Mouse (Mus musculus) stomach, postnatal 0 days (tissue): ENCODE measurements around the gene Grtp1. TPM values are rescaled to one million over a fixed set of nuclear protein-coding genes. Genes with fewer than 3 reads are reported as not detected.

Experiments used
- ATAC-seq: fragments of 200-750 bp; cut with Nextera tagmentation; 2 replicates; pipeline ENCODE4 v1.8.0; 2017; ENCODE audit not compliant: low FRiP score, low TSS enrichment
- DNase-seq: peaks from one replicate; pipeline ENCODE4 v3.0.0-alpha.2; 2016; ENCODE audit warnings: low spot score
- H3K27ac ChIP-seq: fragments of 300-500 bp; sonication (generic); replicated peaks from 2 replicates; pipeline ENCODE4 v1.5.1; 2014; ENCODE audit warnings: mild to moderate bottlenecking, control low read depth
- H3K27me3 ChIP-seq: fragments of 300-500 bp; sonication (generic); 2 replicates; pipeline ENCODE4 v1.6.1; 2014; ENCODE audit warnings: low read length; ENCODE audit not compliant: control insufficient read depth, insufficient read depth
- H3K36me3 ChIP-seq: fragments of 300-500 bp; sonication (generic); 2 replicates; pipeline ENCODE4 v1.6.1; 2014; ENCODE audit warnings: low read length, mixed read lengths; ENCODE audit not compliant: control insufficient read depth, insufficient read depth
- H3K4me1 ChIP-seq: fragments of 300-500 bp; sonication (generic); replicated peaks from 2 replicates; pipeline ENCODE4 v1.6.1; 2014; ENCODE audit warnings: antibody characterized with exemption; ENCODE audit not compliant: control insufficient read depth, insufficient read depth
- H3K4me2 ChIP-seq: fragments of 300-500 bp; sonication (generic); replicated peaks from 2 replicates; pipeline ENCODE4 v1.6.1; 2014; ENCODE audit warnings: low read depth, mild to moderate bottlenecking, control low read depth, moderate library complexity
- H3K4me3 ChIP-seq: fragments of 300-500 bp; sonication (generic); 2 replicates; pipeline ENCODE4 v1.5.1; 2014; ENCODE audit warnings: low read depth, low read length, control low read depth
- H3K9ac ChIP-seq: fragments of 300-500 bp; sonication (generic); 2 replicates; pipeline ENCODE4 v1.6.1; 2014; ENCODE audit warnings: mild to moderate bottlenecking, low read length, control low read depth, mixed read lengths
- H3K9me3 ChIP-seq: fragments of 300-500 bp; sonication (generic); 2 replicates; pipeline ENCODE4 v1.6.1; 2016; ENCODE audit warnings: low read length; ENCODE audit not compliant: control insufficient read depth
- CTCF ChIP-seq: IDR thresholded peaks from 2 replicates; pipeline ENCODE4 v1.5.1; 2016; ENCODE audit warnings: antibody characterized with exemption, low read depth, mild to moderate bottlenecking, moderate library complexity
- EP300 ChIP-seq: optimal IDR thresholded peaks from 2 replicates; pipeline ENCODE3; 2016; ENCODE audit warnings: antibody characterized with exemption
- WGBS: fragments of 180-500 bp; shearing (Covaris S2); extraction: QIAGEN DNeasy Blood & Tissue Kit; methylation state at CpG from one replicate; pipeline ENCODE4 v1.1.7; 2014; 5-methylcytosine and 5-hydroxymethylcytosine counted together
- polyA plus RNA-seq: library from polyadenylated mRNA; unstranded; fragments of >200 nt; fragmentation: Nextera tagmentation; extraction: Ambion mirVana; gene quantifications from 2 replicates; pipeline ENCODE4 v1.2.1, GENCODE M21; 2015

The Grtp1 gene
- polyA plus RNA-seq, 1 experiment from 2014 or later = 31.8 TPM

DNA sequence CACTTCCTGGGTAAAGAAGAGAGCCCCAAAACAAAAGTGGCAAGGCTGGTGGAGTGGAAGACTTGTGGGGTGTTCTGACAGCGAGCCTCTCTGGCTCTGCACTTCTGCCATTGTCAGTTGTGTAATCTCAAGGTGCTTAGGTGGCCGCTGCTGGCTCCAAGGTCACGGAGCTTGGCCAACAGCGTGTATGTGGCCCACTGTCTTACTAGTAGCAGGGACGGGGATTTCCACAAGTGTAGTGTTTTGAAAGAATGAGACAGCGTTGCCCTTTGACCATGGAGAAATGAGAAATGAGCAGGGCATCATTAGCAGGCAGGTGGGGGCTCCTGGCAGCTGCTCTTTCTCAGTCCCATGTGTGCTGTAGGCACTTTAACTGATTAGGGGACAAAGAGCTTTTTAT, 38.3 kb downstream of the Grtp1 start:
- DNase-seq (no peak), ATAC-seq (no peak)
- Histone ChIP-seq H3K27me3 (no peaks in the 10 kb centered on the region), H3K4me2 (no peak overlapping the region), H3K27ac (no peak overlapping the region), H3K4me1 (peaks cover 4% of the 10 kb centered on the region), H3K36me3 (peaks cover 4% of the 10 kb centered on the region), H3K9me3 (no peaks in the 10 kb centered on the region), H3K9ac (no peak overlapping the region), H3K4me3 (no peak overlapping the region)
- no peak for TF ChIP-seq CTCF
- no peak for TF ChIP-seq EP300
- WGBS = 75% methylated on average over 6 of the region's 6 CpGs

DNA sequence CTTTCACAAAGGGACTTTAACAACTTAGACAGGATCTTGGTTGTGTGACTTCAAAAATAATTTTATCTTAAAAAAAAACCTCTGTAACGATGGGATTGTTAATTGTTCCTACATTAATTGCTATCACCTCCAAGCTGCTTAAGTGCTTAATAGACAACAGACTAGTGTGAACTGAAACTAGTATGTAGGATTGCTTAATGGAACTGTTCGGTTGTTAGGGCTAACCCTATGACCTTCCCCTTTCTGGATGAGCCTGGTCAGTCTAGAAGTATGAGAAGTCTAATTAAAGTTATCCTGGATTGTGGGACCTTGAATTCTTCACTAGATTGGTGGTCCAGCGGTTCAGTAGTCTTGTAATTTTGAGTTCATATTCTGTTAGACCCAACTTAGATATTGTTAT, 39.7 kb downstream of the Grtp1 start:
- 0 out of 2 replicates have a peak overlapping the region, but pooled peaks have one; percentile 75 for H3K4me2 ChIP-seq
- TF ChIP-seq EP300 = no peak
- no peak for TF ChIP-seq CTCF
- no peak for DNase-seq
- no peak overlapping the region for H3K27ac ChIP-seq
- H3K36me3 ChIP-seq = no peaks in the 10 kb centered on the region
- WGBS = 69% methylated on average over 3 of the region's 3 CpGs
- no peaks in the 10 kb centered on the region for H3K9me3 ChIP-seq
- H3K27me3 ChIP-seq = no peaks in the 10 kb centered on the region
- peaks cover 4% of the 10 kb centered on the region for H3K4me1 ChIP-seq
- no peak overlapping the region for H3K4me3 ChIP-seq
- no peak for ATAC-seq
- H3K9ac ChIP-seq = peak overlapping the region; percentile 99; the same call in 1 of the 2 replicates

DNA sequence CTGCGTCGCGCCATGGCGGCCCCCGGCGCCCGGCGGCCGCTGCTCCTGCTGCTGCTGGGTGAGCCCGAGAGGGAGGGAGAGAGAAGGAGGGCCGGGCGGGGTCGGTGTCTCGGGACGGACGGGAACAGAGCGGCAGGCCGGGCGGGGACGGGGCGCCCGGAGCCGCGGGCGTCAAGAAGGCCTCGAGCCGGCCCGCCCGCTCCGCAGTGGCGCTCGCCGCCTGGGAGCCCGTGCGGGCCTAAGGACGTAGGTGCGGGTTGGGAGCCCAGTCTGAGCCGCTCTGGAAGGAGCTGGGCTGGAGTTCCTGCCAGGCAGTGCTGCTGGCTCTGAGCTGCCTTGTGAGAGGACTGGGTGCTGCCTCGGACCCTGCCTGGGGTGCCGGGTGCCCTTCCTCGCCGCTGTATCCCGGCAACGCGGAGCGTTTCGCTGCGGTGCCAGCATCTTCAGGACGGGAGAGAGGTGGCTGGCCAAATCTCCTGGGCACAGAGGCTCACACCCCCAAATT, 41.0 kb downstream of the Grtp1 start:
- ATAC-seq = peak; percentile 69
- Histone ChIP-seq H3K27ac (peak overlapping the region; percentile 88), H3K4me1 (peaks cover 4% of the 10 kb centered on the region), H3K36me3 (no peaks in the 10 kb centered on the region), H3K4me2 (peak overlapping the region; percentile 75), H3K9me3 (no peaks in the 10 kb centered on the region), H3K4me3 (peak overlapping the region; percentile 97), H3K27me3 (no peaks in the 10 kb centered on the region), H3K9ac (peak overlapping the region; percentile 99)
- under 1% methylated on average over 39 of the region's 49 CpGs for WGBS
- DNase-seq = no peak
- no peak for TF ChIP-seq EP300
- TF ChIP-seq CTCF = no peak

DNA sequence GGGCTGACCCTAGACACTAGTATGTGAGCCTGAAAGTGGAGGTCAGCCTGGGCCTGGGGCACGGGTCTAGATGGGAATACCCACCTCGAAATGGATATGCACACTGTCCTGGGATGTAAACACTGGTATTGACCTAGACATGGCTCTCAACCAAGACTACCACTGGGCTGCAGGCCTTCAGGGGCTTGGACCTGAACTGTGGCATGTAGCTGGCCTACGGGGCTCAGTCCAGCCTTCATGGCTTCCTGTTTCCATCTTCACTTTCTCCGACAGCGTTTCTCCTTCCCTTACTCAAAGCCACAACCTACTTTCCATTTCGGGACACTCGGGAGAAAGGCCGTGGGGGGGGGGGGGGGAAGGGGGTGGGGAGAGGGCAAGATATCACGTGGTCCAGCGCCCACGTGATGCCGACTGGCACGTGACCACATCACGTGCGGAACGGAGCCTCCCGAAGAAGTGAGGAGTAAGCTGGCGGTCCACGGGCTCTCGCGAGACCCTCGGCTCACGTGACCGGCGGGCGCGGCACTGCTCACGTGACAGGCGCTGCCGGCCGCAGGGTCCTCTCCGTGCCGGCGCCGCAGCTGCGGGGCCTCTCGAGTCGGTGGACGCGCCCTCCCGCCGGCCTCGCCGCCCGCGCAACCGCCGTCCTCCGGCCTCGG, 41.6 kb downstream of the Grtp1 start, which contains the start of gene Lamp1:
Lamp1 (plus strand) TSS at position 444 of the 659 bp plus-strand sequence.
- Histone ChIP-seq H3K27me3 (no peaks in the 10 kb centered on the region), H3K27ac (peak within 1 kb of the TSS; percentile 88), H3K4me2 (peak within 1 kb of the TSS; percentile 75), H3K9ac (peak within 1 kb of the TSS; percentile 99), H3K4me3 (peak within 1 kb of the TSS; percentile 97), H3K9me3 (no peaks in the 10 kb centered on the region), H3K4me1 (peaks cover 4% of the 10 kb centered on the region), H3K36me3 (no peaks in the 10 kb centered on the region)
- under 1% methylated on average over 37 of the region's 50 CpGs for WGBS
- DNase-seq (peak; percentile 99), ATAC-seq (peak; percentile 95)
- TF ChIP-seq CTCF (no peak), EP300 (peak; percentile 99)

DNA sequence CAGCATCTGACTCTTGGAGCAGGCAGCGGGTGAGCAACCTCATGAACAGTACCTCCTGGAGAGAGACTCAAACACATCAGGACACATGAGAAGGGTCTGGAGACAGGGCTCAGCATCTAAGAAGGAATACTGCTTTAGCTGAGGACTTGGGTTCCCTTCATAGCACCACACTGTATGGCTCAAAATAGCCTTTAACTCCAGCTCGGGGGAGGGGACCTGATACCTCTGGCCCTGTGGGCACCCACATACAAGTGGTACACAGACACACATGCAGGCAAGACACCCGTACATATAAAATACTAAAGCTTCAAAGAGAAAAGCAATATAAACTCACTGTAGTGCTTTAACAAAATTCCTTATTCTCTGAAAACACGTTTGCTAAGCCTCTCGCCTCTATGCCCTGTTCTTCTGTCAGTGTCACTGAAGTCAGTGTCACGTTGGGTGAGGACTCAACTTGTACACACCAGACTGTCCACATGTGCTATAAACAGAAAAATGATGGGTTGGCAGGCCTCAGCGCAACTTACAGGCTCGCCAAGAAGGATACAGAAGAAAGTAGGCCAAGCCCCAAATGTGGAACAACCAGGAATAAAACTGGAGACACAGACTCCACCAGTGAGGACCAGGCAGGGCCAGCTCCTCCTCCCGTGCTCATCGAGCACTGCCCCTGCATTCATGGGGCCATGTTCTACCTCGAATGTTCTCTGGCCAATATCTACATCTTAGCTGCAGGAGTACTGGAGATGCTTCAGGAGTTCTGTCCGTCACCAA, 43.9 kb downstream of the Grtp1 start:
- Histone ChIP-seq H3K27me3 (no peaks in the 10 kb centered on the region), H3K36me3 (no peaks in the 10 kb centered on the region), H3K4me1 (peaks cover 4% of the 10 kb centered on the region), H3K4me3 (no peak overlapping the region), H3K27ac (no peak overlapping the region), H3K9ac (no peak overlapping the region), H3K9me3 (no peaks in the 10 kb centered on the region), H3K4me2 (no peak overlapping the region)
- WGBS = 72% methylated on average over 12 of the region's 12 CpGs
- no peak for TF ChIP-seq EP300
- TF ChIP-seq CTCF = no peak
- DNase-seq = no peak
- no peak for ATAC-seq

DNA sequence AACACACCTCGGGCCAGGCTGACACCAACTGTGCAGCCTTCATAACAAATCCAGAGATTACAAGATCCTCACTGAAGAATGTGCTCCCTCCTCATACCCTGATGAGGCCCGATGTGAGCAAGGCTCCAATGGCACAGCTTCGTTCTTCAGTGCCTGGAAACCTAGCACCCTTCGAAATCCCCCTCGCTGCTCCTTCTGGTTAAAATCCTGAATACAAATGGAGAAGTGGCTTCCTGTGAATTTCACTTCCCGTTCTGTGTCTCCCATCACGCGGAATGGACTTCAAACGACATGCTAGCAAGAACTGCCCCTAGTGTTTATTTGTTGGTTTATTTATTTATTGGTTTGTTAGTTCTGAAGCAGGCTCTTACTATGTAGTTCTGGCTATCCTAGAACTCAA, 45.1 kb downstream of the Grtp1 start:
- TF ChIP-seq CTCF (no peak), EP300 (no peak)
- no peak for DNase-seq
- H3K36me3 ChIP-seq = no peaks in the 10 kb centered on the region
- no peak for ATAC-seq
- WGBS = 67% methylated on average over 9 of the region's 9 CpGs
- no peak overlapping the region for H3K4me2 ChIP-seq
- no peaks in the 10 kb centered on the region for H3K9me3 ChIP-seq
- no peaks in the 10 kb centered on the region for H3K27me3 ChIP-seq
- no peak overlapping the region for H3K27ac ChIP-seq
- H3K4me1 ChIP-seq = peaks cover 3% of the 10 kb centered on the region
- no peak overlapping the region for H3K9ac ChIP-seq
- H3K4me3 ChIP-seq = no peak overlapping the region
